Mouse (Mus musculus) cortical plate, adult 2 months (tissue): Measurements from ENCODE around the gene Kcng3. TPM values are rescaled to one million over a fixed set of nuclear protein-coding genes. Genes with fewer than 3 reads are reported as not detected.
A peak's percentile ranks its signal among the peaks of the same experiment; 100 is the strongest.

Experiments used
- H3K27ac ChIP-seq: fragments of 200-500 bp; 2 replicates; pipeline ENCODE4 v1.5.1; 2012; ENCODE audit warnings: low read length, control low read depth, inconsistent platforms; ENCODE audit not compliant: insufficient read depth
- H3K4me1 ChIP-seq: fragments of 200-500 bp; 2 replicates; pipeline ENCODE4 v1.6.1; 2011; ENCODE audit warnings: low read length; ENCODE audit not compliant: control insufficient read depth, insufficient read depth
- H3K4me3 ChIP-seq: fragments of 200-500 bp; 2 replicates; pipeline ENCODE4 v1.5.1; 2011; ENCODE audit warnings: mild to moderate bottlenecking, low read length, control low read depth; ENCODE audit not compliant: insufficient read depth
- CTCF ChIP-seq: fragments of 200-500 bp; IDR thresholded peaks from 2 replicates; pipeline ENCODE4 v1.5.1; 2011; ENCODE audit warnings: mild to moderate bottlenecking, control low read depth, low read length; ENCODE audit not compliant: insufficient read depth; ENCODE audit errors: extremely low read depth
- POLR2A ChIP-seq: fragments of 200-500 bp; IDR thresholded peaks from 2 replicates; pipeline ENCODE4 v1.6.1; 2011; ENCODE audit warnings: mild to moderate bottlenecking, low read length, control low read depth; ENCODE audit not compliant: insufficient read depth; ENCODE audit errors: extremely low read depth
- polyA plus RNA-seq: library from polyadenylated mRNA; depleted of rRNA; stranded (reverse); fragments of >200 nt; gene quantifications from 2 replicates; pipeline ENCODE4 v1.2.3, GENCODE M21; 2012

Gene Kcng3
- polyA plus RNA-seq, 1 experiment, result 2.3 TPM

- Histone ChIP-seq H3K27ac (no peak overlapping the region), H3K4me3 (no peak overlapping the region)
- TF ChIP-seq POLR2A, result no peak
- TF ChIP-seq CTCF, result no peak
Measured at GRCm38 (mm10) chr17:83654651-83655136, 23.0 kb upstream of the Kcng3 start.

DNA sequence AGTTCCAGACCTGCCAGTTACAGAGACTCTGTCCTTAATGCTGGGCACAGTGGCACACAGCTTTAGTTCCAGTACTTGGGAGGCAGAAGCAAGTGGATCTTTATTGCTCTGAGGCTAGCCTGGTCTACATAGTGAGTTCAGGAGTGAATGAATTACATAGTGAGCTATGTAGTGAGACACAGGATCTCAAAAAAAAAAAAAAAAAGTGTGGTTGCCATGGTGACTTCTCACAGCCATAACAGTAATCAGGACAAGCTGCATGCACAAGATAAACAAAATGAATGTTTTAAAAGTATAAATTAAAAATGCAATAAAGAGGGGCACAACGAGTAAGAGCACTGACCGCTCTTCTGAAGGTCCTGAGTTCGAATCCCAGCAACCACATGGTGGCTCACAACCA is 21.9 kb upstream of the Kcng3 start:
- Histone ChIP-seq H3K27ac (no peak overlapping the region), H3K4me1 (no peaks in the 10 kb centered on the region), H3K4me3 (no peak overlapping the region)
- TF ChIP-seq POLR2A (no peak), CTCF (no peak)

More at GRCm38 (mm10) chr17:83654651-83655136, 23.0 kb upstream of the Kcng3 start:
- no peaks in the 10 kb centered on the region for H3K4me1 ChIP-seq

DNA sequence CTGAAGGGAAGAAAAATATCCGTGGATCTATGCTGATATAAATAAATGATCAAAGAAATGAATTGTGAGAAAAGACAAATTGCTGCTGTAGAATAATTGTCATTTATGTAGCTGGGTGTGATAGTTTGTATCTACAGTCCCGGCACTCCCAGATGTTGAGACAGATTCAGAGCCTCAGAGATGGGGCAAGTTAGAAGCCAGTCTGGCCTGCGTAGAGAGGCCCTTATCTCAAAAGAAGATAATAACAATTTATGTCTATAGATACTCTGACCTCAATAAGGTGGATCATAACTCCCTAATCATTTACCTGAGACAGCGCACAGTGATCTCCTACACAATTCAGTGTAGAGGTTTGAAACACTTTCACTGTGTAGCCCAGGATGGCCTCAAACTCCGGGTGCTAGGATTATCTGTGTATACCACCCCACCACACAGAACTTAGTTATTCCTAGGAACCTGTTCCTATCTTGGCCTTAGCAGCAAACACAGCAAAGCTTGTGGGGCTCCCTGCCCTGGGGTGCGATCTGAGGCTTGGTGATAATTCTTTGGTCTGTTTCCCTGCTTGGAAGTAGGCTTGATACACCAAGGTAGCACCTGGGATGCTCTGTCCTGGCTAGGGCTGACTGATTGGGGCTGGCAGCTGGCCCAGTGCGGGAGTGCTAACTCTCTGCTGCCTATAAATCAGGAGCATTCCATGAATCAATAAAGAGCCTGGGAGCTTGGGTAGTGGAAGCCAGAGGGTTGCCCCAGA is 19.4 kb upstream of the Kcng3 start:
- no peak for TF ChIP-seq CTCF
- TF ChIP-seq POLR2A, result no peak
- Histone ChIP-seq H3K4me3 (no peak overlapping the region), H3K4me1 (no peaks in the 10 kb centered on the region), H3K27ac (no peak overlapping the region)

- H3K4me1 ChIP-seq, result no peaks in the 10 kb centered on the region
- no peak overlapping the region for H3K4me3 ChIP-seq
- TF ChIP-seq POLR2A, result no peak
- no peak for TF ChIP-seq CTCF
- H3K27ac ChIP-seq, result no peak overlapping the region
Measured at GRCm38 (mm10) chr17:83649986-83650385, 18.3 kb upstream of the Kcng3 start.

GRCm38 (mm10) chr17:83647413-83647812 is 15.7 kb upstream of the Kcng3 start:
- no peak for TF ChIP-seq POLR2A
- no peak for TF ChIP-seq CTCF
- H3K27ac ChIP-seq, result no peak overlapping the region
- no peak overlapping the region for H3K4me3 ChIP-seq
- H3K4me1 ChIP-seq, result no peaks in the 10 kb centered on the region

GRCm38 (mm10) chr17:83646425-83647163 is 14.9 kb upstream of the Kcng3 start:
- TF ChIP-seq CTCF (no peak), POLR2A (no peak)

DNA sequence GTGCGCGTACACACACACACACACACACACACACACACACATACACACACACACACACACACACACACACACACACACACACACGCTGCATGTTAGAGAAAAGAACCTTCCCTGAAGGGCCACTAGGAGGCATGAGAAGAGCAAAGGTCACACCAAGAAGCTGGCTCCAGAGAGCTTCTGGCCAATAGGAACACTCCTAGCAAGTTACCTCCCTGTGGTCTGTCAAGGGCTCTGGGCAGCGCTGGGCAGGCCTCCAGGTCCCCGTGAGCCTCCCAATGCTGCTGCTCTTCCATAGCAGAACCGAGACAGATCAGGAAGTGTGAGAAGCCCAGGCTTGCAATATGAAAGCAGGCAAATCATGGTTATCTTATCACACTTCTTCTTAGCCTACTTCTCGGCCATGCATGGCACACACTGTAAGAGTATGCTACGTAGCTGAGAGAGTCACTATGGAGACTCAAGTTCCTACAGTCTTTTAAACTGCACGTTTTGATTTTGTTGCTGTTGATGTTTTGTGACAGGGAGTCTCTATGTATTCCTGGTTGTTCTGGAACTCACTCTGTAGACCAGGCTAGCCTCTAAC is 13.6 kb upstream of the Kcng3 start:
- H3K27ac ChIP-seq, result no peak overlapping the region
- peak; percentile 11; the same call in 1 of the 2 replicates for TF ChIP-seq CTCF
- no peak for TF ChIP-seq POLR2A
- H3K4me1 ChIP-seq, result no peaks in the 10 kb centered on the region
- H3K4me3 ChIP-seq, result no peak overlapping the region

More at GRCm38 (mm10) chr17:83646425-83647163, 14.9 kb upstream of the Kcng3 start:
- Histone ChIP-seq H3K4me3 (no peak overlapping the region), H3K27ac (no peak overlapping the region), H3K4me1 (no peaks in the 10 kb centered on the region)

- H3K27ac ChIP-seq, result no peak overlapping the region
- H3K4me1 ChIP-seq, result no peaks in the 10 kb centered on the region; the same call in 1 of the 2 replicates
- TF ChIP-seq POLR2A (no peak), CTCF (0 out of 2 replicates have a peak, but pooled peaks have one; percentile 18)
- no peak overlapping the region for H3K4me3 ChIP-seq
Measured at GRCm38 (mm10) chr17:83637393-83637792, 5.7 kb upstream of the Kcng3 start.

GRCm38 (mm10) chr17:83636443-83636842 is 4.7 kb upstream of the Kcng3 start:
- TF ChIP-seq POLR2A, result no peak
- no peak for TF ChIP-seq CTCF
- no peak overlapping the region for H3K4me3 ChIP-seq
- no peak overlapping the region for H3K27ac ChIP-seq
- no peaks in the 10 kb centered on the region; the same call in 1 of the 2 replicates for H3K4me1 ChIP-seq
